Mouse (Mus musculus) ZHBTc4 (cell line): Measurements from ENCODE around the gene Frmpd1.

Experiments used
- DNase-seq: peaks from one replicate; pipeline ENCODE4 v3.0.0-alpha.2; 2011; ENCODE audit warnings: low read depth, low spot score

The Frmpd1 gene

GRCm38 (mm10) chr4:45331139-45331538 is 146.5 kb downstream of the Frmpd1 start:
- no peak for DNase-seq

- no peak for DNase-seq
These were observed 147.8 kb downstream of the Frmpd1 start for GRCm38 (mm10) chr4:45332466-45332865.
